In genomic region chr16:95708211-95709004, GRCm38 (mm10) we compare ENCODE assay signal across 9 mouse cellular contexts. TPM values are rescaled to one million over a fixed set of nuclear protein-coding genes. Genes with fewer than 3 reads are reported as not detected.
DNase-seq lines count a peak whose midpoint lies in the region; ATAC-seq lines count a peak whose summit lies in the region.
"Had no signal": no experiment of that assay in that cellular context is flagged by ENCODE, and none has a peak within 500 bp of the region (broad histone marks: within the 10 kb centered on the region; RNA-seq: fewer than 3 reads in every experiment).

No protein-coding gene starts in this region.

- peaks cover 61% of the 10 kb centered on the region for H3K36me3 ChIP-seq in heart, embryonic 14.5 days (ENCODE audit: control insufficient read depth, insufficient read depth, low read length)

- no peaks in the 10 kb centered on the region for H3K27me3 ChIP-seq in heart, embryonic 14.5 days (ENCODE audit: control insufficient read depth, insufficient read depth, low read length)

- 56% methylated on average over 21 of the region's 21 CpGs for WGBS in heart, embryonic 14.5 days

- no peaks in the 10 kb centered on the region for H3K9me3 ChIP-seq in heart, embryonic 14.5 days (ENCODE audit: control insufficient read depth, low read length)
- H3K9me3 ChIP-seq: G1E had no signal

- H3K27ac ChIP-seq in heart, embryonic 14.5 days (replicated peaks in 1 of 2; ENCODE audit: control insufficient read depth in 1 of 2, insufficient read depth in 1 of 2, low read depth in 2 of 2, low read length in 2 of 2) = peak overlapping the region; percentile 2 to 57; a peak in 2 of 4 replicates
- H3K27ac ChIP-seq in brown adipose tissue, adult 24 weeks (replicated peaks; ENCODE audit: low read depth, low read length) = peak overlapping the region; percentile 67

- peaks cover 16 to 35% of the 10 kb centered on the region in 2 experiments for H3K4me1 ChIP-seq in heart, embryonic 14.5 days (ENCODE audit: control insufficient read depth in 2 of 2, insufficient read depth in 2 of 2, low read length in 2 of 2)
- H3K4me1 ChIP-seq in brown adipose tissue, adult 24 weeks (ENCODE audit: control insufficient read depth, insufficient read depth, insufficient read length, low read length) = 0 out of 2 replicates have a peak, but pooled peaks cover 5% of the 10 kb centered on the region

- DNase-seq in heart, adult 8-10 months (ENCODE audit: low spot score) = no peak
- peak; percentile 30 to 66 for DNase-seq in kidney, postnatal 25 days
- DNase-seq in ovary, postnatal 10 days (ENCODE audit: low spot score) = no peak
- DNase-seq in spleen, postnatal 14 days (ENCODE audit: low spot score in 2 of 2) = no peak
- DNase-seq in retina, postnatal 1 day = no peak

- no peak for ATAC-seq in heart, embryonic 14.5 days (ENCODE audit: insufficient number of reproducible peaks, insufficient read depth, low FRiP score, low read depth)
- peak; percentile 80 for ATAC-seq in megakaryocyte, adult 5-6 weeks (ENCODE audit: poor library complexity, severe bottlenecking)

- peak overlapping the region; percentile 40 for H3K4me2 ChIP-seq in heart, embryonic 14.5 days (ENCODE audit: low read length)

- no peak overlapping the region; a peak in 1 of 4 replicates for H3K4me3 ChIP-seq in heart, embryonic 14.5 days (ENCODE audit: control insufficient read depth in 1 of 2, insufficient read depth in 1 of 2, low read depth in 1 of 2, low read length in 2 of 2)
- peak overlapping the region; percentile 54 for H3K4me3 ChIP-seq in brown adipose tissue, adult 24 weeks (ENCODE audit: insufficient read depth, low read depth, low read length)

- H3K9ac ChIP-seq in heart, embryonic 14.5 days (ENCODE audit: low read length) = peak overlapping the region; percentile 38

RNA-seq across cellular contexts. Expression of gene Ets2, which starts 6.5 kb away (rescaled TPM):
- polyA plus RNA-seq in heart, embryonic 14.5 days (2014; fragmentation: Nextera tagmentation; extraction: Ambion mirVana) = 46.1 and 49.4 TPM in 2 replicates
- 10 to 100 TPM; 59.7 to 95.7 (median 76.1) TPM for total RNA-seq in heart, adult 8-10 months (2022)
- 11.8 and 19.5 TPM in 2 replicates for polyA plus RNA-seq in brown adipose tissue, adult 24 weeks (2012; ENCODE audit: insufficient read depth, insufficient read length, missing spikeins)
- 7.6 and 8.7 TPM in 2 replicates for total RNA-seq in megakaryocyte, adult 5-6 weeks (2015)
- 5.9 TPM in 2 replicates for total RNA-seq in megakaryocyte, adult 5-6 weeks (2017)

Comparison
In these comparisons a context has a peak if more than half of its experiments do, and no peak if none do; other contexts are left out.
1. DNase-seq: peak in kidney, postnatal 25 days (2 of 2); none in heart, adult 8-10 months (single experiment), ovary, postnatal 10 days (single experiment), spleen, postnatal 14 days (0 of 2) and retina, postnatal 1 day (single experiment).
2. RNA of gene Ets2, which starts 6.5 kb away (total RNA-seq): 59.7 to 95.7 TPM in heart, adult 8-10 months; 5.9 to 8.7 TPM in megakaryocyte, adult 5-6 weeks; every median in the first group is over 4 times any median in the second.